Mouse (Mus musculus) testis, postnatal 14 days (tissue): ENCODE measurements around the gene Pdss1.
"Not testable (repeated sequence)": the region's sequence is repeated elsewhere in the genome, so short reads cannot be mapped to it uniquely, and the experiment has no call there.

Source experiments
- DNase-seq: peaks from one replicate; pipeline ENCODE4 v3.0.0; 2021; ENCODE audit warnings: low spot score

Pdss1 gene

GRCm38 (mm10) chr2:22895282-22896273 lies at the start of gene Pdss1:
Pdss1 (plus strand) TSS chr2:22895522.
- peak; percentile 94 for DNase-seq

GRCm38 (mm10) chr2:22851900-22852299 lies 43.4 kb upstream of the Pdss1 start:
- no peak for DNase-seq

GRCm38 (mm10) chr2:22857501-22857900 lies 37.8 kb upstream of the Pdss1 start:
- DNase-seq = no peak

- no peak for DNase-seq
Observed at GRCm38 (mm10) chr2:22862194-22862593, 33.1 kb upstream of the Pdss1 start.

- peak; percentile 10 for DNase-seq
Observed at GRCm38 (mm10) chr2:22864394-22865037, 30.8 kb upstream of the Pdss1 start.

- DNase-seq = no peak
Observed at GRCm38 (mm10) chr2:22865818-22866217, 29.5 kb upstream of the Pdss1 start.

- DNase-seq = no peak
Observed at GRCm38 (mm10) chr2:22866894-22867424, 28.4 kb upstream of the Pdss1 start.

- no peak for DNase-seq
Observed at GRCm38 (mm10) chr2:22873159-22873558, 22.2 kb upstream of the Pdss1 start.

GRCm38 (mm10) chr2:22874628-22875027 lies 20.7 kb upstream of the Pdss1 start:
- DNase-seq = no peak

- DNase-seq = no peak
Observed at GRCm38 (mm10) chr2:22876614-22877013, 18.7 kb upstream of the Pdss1 start.

- DNase-seq = no peak
Observed at GRCm38 (mm10) chr2:22878781-22879180, 16.5 kb upstream of the Pdss1 start.

GRCm38 (mm10) chr2:22880726-22881125 lies 14.6 kb upstream of the Pdss1 start:
- DNase-seq = not testable (repeated sequence)

- no peak for DNase-seq
Observed at GRCm38 (mm10) chr2:22894932-22895281, 415 bp upstream of the Pdss1 start.

GRCm38 (mm10) chr2:22903947-22904346 lies 8.6 kb downstream of the Pdss1 start:
- no peak for DNase-seq

GRCm38 (mm10) chr2:22914421-22914820 lies 19.1 kb downstream of the Pdss1 start:
- DNase-seq = no peak

- no peak for DNase-seq
Observed at GRCm38 (mm10) chr2:22918651-22919050, 23.3 kb downstream of the Pdss1 start.

- DNase-seq = not testable (repeated sequence)
Observed at GRCm38 (mm10) chr2:22925911-22926310, 30.6 kb downstream of the Pdss1 start.

GRCm38 (mm10) chr2:22928259-22928658 lies 32.9 kb downstream of the Pdss1 start:
- DNase-seq = no peak

GRCm38 (mm10) chr2:22933556-22933955 lies 38.2 kb downstream of the Pdss1 start:
- no peak for DNase-seq

- no peak for DNase-seq
Observed at GRCm38 (mm10) chr2:22949956-22950355, 54.6 kb downstream of the Pdss1 start.

- no peak for DNase-seq
Observed at GRCm38 (mm10) chr2:22954278-22954677, 59.0 kb downstream of the Pdss1 start.

GRCm38 (mm10) chr2:22955914-22956313 lies 60.6 kb downstream of the Pdss1 start:
- no peak for DNase-seq

- DNase-seq = no peak
Observed at GRCm38 (mm10) chr2:22957415-22957814, 62.1 kb downstream of the Pdss1 start.
